Mouse (Mus musculus) thymus, postnatal 0 days (tissue): Measurements from ENCODE around the gene Dhrs3. TPM values are rescaled to one million over a fixed set of nuclear protein-coding genes. Genes with fewer than 3 reads are reported as not detected.

Experiments
- DNase-seq: peaks from one replicate; pipeline ENCODE4 v3.0.0-alpha.2; 2015; ENCODE audit warnings: low spot score
- polyA plus RNA-seq: library from polyadenylated mRNA; unstranded; fragments of >200 nt; fragmentation: Nextera tagmentation; extraction: Ambion mirVana; gene quantifications from 2 replicates; pipeline ENCODE4 v1.2.1, GENCODE M21; 2015

Dhrs3 gene
- polyA plus RNA-seq, 1 experiment from 2014 or later, result 129 TPM

DNA sequence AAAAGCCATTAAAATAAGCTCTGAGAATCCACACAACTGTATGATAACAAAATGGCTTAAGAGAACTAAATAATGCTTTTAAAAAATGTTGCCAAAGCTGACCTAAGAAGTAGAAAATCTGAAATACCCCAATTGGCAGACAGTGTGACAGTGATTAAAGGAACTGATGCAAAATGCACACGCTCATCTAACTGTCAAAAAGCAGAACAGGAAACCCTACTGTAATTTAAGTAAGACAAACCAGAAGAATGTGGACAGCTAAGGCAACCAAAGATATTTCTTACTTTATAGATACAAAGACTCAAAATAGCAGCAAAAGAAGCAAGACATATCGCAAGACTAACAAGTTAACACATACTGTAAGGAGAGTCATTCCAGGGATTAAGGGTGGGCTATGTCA lies 78.4 kb downstream of the Dhrs3 start:
- DNase-seq, result no peak

DNA sequence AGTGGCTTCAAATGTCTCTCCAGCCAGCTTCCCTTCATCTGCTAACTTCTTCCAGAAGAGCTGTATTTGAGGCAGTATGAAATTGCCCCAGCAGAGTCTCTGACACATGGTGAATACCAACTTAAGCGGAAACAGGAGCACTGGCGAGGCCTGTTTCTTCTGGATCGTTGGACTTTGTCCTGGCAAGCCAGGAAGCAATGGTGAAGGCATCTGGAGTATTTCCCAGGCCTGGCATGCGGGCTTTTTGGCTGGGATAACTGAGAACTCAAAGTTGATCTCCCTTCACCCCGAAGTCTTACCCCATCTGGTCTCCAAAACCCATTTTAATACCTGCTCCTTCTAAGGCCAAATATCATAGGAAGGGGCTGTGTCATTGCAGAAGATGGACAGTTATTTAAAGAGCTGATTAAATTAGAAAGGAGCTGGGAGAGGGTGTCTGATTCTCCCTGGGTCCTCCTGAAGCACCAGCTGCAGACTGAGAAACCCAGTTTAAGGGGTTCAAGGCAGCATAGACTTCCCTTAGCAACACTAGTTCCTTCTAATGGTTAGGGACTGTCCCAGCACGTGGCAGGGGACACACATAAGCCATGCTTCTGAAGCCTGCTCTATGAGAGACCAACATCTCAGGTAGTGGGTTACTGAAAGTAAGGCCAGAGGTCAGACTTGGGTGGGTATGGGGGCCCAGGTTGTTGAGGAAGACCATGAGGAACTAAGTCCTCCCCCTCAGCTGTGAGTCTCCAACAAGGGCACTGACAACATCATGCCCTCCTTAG lies 80.5 kb downstream of the Dhrs3 start:
- no peak for DNase-seq

DNA sequence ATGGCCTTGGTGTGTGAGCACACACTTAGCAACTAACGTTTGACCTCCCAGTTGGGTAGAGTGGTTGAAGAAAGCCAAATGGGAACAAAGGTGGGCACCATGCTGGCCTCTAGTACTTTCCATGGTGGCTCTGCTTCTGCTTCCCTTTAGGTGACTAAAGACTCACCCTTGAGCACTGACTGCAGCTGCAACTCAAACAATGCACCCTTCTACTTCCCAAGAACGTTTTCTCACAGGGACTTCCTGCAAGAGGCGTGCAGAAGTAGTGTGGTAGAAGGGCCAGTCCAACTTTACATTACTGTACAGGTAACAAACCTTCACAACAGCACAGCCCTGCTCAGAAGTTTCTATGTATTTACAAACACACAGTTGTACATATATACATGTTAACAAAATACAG lies 81.8 kb downstream of the Dhrs3 start:
- DNase-seq, result no peak

DNA sequence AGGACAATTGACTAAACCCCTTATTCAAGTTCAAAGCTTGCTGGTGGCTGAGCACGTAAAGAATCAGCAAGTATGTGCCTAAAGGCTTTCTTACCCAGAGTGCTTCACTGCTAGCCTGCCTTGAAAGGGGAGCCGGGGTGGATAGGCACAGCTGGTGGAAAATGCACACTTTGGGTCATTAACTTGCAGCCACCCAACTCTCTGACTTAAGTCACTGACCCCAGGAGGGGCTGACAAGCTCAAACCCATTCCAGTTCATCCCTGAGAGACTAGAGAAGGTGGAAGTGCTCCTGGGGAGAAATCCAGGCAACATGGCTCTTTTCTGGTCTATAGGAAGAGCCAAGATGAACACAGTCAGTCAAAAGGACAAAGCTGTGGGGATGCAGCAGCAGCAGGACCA lies 82.9 kb downstream of the Dhrs3 start:
- no peak for DNase-seq

DNA sequence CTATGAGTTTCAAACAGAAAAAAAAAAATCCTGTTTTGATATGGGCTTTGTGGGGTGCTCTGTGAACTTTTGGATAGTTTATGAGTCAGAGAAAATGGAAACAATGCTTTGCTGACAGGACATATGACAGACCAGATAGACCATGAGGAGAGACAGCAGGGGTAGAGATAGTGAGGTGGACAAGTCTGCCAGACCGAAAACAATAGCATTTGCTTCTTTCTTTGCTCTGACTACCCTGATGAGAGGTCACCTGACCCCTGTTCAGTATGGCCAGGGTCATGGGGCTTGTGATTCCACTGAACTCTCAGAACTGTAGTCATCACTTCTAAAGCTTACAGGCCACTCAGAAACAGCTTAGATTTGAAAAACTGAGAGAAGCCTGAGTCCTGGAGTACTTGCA lies 84.4 kb downstream of the Dhrs3 start:
- no peak for DNase-seq

Other genes starting within 250 kb of the Dhrs3 start
- not detected in 2 replicates for gene Gm436, start 206.5 kb upstream of the Dhrs3 start, polyA plus RNA-seq
- not detected in 2 replicates for gene Gm13178, start 171.4 kb upstream of the Dhrs3 start, polyA plus RNA-seq
- not detected in 2 replicates for gene Gm438, start 106.2 kb upstream of the Dhrs3 start, polyA plus RNA-seq